Mouse (Mus musculus) frontal cortex, postnatal 10 days (tissue): ENCODE results near the gene Papss2.
"Not testable (repeated sequence)": the region's sequence is repeated elsewhere in the genome, so short reads cannot be mapped to it uniquely, and the experiment has no call there.

Source experiments
- DNase-seq, 2 experiments: peaks; one replicate each; pipeline ENCODE4 v3.0.0; 2022; ENCODE audit warnings: low spot score in 2 of 2, mixed read lengths in 1 of 2

Gene Papss2

GRCm38 (mm10) chr19:32638276-32638903 lies 42.8 kb downstream of the Papss2 start:
- no peak for DNase-seq

DNA sequence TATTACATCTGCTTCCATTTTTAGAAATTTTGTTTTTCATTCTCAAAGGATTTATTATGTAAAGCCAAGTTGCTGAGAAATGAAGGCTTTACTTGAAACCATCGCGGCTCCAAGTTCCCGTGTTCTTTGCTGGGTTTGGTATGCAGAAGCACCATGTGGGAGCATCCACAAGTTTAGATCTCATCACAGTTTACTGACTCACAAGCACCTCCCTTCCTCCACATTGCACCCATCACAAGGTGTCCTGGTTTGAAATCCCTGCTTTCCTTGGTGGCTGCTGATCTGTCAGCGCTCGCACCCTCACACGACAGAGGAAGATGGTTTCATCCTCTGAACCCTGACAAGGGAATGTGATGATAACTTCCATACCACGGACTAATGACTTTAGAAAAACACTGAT lies 45.9 kb downstream of the Papss2 start:
- no peak for DNase-seq

DNA sequence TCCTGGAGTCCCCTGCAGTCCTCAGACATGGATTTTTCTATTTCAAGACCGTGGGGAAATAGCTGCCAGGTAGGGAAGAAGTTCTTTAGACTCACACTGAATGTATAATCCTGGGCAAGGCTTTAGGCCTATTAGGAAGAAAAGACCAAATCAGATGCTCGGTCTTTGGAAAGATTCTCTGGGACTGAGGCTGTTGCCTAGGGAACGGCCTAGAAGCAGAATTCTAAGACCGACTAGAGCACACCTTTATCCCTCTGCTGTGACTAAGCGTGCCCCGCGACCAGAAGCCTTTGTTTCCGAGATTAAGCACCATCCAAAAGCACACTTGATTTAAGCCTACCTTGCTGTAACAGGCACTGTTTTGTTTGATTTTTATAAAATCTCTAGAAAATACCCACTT lies 46.4 kb downstream of the Papss2 start:
- no peak for DNase-seq

GRCm38 (mm10) chr19:32643642-32644041 lies 48.1 kb downstream of the Papss2 start:
- no peak for DNase-seq

DNA sequence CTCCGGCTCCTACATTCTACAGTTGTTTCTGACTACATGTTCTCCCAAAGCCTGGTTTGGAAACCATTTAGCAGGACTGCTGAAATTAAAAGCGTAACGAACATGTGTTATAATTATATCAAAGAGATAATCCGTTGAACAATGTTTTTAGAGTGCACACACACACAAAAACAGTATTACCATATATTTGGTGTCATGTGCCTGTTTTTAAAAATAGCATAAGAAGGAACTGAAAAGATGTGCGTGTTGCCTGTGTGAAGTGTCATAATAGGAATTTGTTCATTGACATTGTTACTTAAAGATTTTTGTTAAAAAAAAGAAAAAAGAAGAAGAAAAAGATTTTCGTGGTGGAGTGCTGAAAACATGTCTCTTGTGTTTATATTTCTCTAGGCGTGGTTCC lies 50.3 kb downstream of the Papss2 start:
- DNase-seq: no peak

GRCm38 (mm10) chr19:32646382-32646781 lies 50.8 kb downstream of the Papss2 start:
- no peak for DNase-seq

DNA sequence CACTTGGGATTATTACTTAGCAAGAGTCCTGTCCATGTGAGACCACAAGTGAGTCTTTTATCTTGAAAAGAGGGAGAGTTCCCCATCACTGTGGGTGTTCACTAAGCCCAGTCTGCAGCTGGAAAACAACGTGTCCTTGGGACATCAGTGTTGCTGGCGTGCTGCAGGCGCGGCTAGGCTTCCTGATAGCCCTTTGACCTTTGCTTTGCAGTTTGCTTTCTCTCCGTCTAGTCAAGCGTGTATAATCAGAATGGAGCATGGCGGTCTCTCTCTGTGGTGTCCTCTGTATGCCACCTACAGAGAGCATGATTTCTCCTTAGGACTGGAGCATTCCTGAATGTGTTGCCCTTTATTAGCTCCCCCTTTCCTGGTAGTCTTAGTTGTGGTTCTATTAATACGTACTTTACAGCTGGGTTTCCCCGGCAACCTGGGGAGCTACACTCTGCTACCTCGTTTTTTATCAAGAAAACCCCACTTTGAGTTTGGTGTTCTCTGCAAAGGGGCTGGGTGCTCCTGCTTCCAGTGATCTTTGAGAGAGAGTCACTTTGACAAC lies 52.5 kb downstream of the Papss2 start:
- DNase-seq: no peak

DNA sequence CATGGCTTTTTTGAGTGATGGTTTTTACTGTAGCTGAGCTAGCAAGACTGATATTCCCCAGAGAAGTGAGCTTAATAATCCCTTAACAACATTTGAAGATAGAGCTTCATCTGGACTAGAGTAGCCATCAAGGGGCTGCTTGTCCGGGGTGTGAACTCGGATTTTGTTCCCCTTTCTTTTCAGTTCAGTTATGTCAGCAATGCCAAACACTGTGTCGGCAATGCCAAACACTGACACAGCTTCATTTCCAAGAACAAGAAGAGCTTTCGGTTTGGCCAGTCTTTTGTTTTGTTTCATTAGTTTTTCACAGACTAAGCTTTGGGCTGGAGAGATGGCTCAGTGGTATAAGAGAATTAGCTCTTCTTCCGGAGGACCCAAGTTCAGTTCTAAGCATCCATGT lies 55.5 kb downstream of the Papss2 start:
- DNase-seq: no peak

DNA sequence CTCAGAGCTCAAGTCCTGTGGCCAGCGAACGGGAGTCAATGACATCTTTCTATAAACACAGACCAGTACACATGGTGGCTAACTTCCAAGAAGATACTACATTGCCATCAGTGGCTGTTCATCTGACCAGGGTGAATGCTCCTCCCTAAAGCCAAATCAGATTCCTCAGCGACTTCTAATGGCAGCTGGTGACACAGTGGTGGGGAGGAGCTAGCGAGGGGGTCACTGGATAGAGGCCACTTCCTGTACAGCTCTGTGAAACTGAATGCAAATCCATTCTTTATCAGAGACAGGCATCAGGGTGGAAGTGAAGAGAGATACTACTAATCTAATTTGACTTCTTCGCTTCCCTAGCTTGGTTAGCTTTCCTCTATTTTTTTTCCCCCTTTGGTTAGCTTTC lies 57.5 kb downstream of the Papss2 start:
- no peak for DNase-seq

- no peak for DNase-seq
These were observed 58.2 kb downstream of the Papss2 start for GRCm38 (mm10) chr19:32653630-32654362.

DNA sequence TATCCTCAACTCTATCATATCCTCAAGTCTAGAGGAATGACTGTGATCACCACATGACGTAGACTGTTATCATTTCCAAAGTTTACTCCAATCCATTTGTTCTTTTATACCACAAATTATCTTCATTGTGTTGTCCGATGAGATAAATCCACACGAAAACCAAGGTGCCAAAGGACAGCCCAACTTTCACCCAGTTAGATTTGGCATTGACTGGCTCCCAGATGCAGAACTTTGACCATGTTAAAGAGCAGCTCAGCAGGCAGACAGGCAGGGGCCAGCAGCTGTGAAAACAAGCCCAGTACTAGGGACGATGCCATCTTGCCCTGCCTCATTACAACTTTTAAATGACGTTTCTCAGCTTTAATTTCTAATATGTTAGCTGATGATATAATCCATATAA lies 63.8 kb downstream of the Papss2 start:
- DNase-seq: no peak

GRCm38 (mm10) chr19:32662936-32663335 lies 67.3 kb downstream of the Papss2 start:
- DNase-seq: no peak

DNA sequence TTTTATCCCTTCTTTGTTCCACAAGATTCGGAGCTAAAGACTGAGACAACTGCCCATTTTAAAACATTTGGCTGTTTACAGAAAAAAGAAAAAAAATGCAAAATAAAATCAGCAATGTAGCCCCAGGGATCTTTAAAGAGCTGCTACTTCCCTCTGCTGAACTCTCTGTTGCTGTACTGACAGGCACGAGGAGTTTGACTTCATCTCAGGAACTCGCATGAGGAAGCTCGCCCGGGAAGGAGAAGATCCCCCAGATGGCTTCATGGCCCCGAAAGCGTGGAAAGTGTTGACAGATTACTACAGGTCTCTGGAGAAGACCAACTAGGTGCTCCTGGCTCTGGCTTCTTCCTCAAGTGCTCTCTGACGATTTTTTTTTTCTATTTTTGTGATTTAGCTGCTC lies 69.7 kb downstream of the Papss2 start:
- no peak for DNase-seq

- not testable (repeated sequence) for DNase-seq
These were observed 72.2 kb downstream of the Papss2 start for GRCm38 (mm10) chr19:32667830-32668229.

GRCm38 (mm10) chr19:32675766-32676165 lies 80.2 kb downstream of the Papss2 start:
- DNase-seq: no peak

DNA sequence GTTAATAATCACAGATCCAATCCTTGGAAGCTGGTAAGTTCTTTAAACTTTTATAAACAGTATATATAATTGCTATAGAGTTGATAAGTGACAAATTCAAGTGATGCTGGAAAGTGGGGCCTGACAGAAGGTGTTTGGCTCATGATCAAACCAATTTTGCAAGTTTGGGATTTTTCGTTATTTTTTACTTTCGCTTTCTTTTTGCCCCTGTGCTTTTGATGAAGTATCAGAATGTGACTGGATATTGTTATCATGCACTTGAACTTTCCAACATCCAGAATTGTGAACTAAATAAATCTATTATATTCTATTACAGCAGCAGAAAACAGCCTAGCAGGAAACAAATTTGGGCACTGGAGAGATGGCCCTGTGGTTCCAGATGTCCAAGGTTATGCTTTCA lies 85.3 kb downstream of the Papss2 start:
- DNase-seq: no peak

DNA sequence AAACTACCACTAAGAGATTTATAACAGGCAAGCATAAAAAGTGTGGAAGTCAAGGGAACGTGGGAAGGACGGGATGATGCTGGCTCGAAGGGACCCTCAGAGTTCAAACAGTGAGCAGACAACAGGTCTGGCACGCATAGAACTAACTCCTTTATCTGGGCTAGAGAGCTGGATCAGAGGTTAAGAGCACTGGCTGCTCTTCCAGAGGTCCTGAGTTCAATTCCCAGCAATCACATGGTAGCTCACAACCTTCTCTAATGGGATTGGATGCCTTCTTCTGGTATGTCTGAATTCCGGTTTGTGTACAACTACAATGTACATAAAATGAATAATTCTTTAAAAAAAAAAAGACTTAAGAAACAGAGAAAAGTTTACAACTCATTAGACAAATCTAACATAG lies 87.5 kb downstream of the Papss2 start:
- DNase-seq: no peak

DNA sequence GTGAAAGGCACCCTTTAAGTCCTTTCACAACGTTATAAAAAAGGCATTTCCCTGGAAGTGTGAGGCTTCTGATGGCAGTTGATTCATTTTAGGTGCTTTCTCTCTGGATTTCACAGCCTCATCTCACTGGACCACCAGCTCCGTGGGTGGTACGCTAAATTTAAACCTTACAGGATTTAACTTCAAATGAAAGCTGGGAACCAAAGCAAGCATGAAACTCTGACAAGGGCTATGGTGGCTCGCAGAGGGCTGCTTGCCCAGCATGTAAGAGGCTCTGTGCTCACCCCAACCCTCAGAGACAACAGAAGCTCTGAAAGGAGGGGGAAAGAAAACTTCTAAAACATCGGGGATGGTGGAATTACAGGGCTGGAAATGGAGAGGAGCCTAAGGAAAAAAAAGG lies 92.1 kb downstream of the Papss2 start:
- DNase-seq: no peak

DNA sequence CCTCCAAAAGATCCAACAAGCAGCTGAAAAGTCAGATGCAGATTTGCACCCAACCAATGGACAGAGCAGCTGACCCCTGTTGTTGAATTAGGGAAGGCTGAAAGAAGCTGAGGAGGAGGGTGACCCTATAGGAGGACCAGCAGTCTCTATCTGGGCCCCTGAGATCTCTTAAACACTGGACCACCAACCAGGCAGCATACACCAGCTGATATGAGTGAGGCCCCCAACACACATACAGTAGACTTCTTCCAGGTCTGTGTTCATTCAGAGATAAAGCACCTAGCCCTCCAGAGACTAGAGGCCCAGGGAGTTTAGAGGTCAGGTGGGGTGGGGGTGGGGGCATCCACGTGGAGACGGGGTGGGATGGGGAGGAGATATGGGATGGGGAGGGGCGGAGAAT lies 92.6 kb downstream of the Papss2 start:
- DNase-seq: not testable (repeated sequence)

DNA sequence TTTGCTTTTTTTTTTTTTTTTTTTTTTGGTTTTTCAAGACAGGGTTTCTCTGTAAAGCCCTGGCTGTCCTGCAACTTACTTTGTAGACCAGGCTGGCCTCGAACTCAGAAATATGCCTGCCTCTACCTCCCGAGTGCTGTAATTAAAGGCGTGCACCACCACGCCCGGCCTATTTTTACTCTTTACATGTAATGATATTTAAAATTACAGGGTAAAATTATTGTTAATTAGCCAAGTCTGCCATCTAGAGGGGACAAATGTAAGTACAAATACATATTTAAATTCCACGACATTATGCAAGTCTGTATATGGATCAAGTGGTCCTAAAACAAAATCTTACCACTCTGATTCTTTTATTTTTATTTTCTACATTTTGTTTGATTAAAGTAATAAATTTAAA lies 94.1 kb downstream of the Papss2 start:
- no peak for DNase-seq

GRCm38 (mm10) chr19:32696674-32697073 lies 101.1 kb downstream of the Papss2 start:
- DNase-seq: no peak

DNA sequence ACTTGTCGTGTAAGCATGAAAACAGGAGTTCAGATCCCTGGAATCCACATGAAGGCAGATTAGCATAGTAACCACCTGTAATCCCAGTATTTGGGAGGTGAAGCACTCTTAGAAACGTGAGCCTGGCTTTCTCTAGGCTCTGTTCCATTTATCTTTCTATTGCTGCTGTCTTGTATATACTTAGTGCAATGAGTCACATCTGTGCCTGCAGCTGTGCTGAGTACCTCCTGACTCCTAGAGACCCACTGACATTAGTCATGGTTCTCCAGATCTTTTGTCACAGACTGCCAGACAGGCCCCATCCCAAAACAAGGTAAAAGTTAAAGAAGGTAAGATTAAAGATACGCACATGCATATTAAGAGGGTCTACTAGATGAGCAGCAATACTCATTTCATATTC lies 106.6 kb downstream of the Papss2 start:
- DNase-seq: no peak

GRCm38 (mm10) chr19:32708996-32709395 lies 113.4 kb downstream of the Papss2 start:
- no peak for DNase-seq
